Mouse (Mus musculus) C2C12 (cell line): Measurements from ENCODE around the gene Fv1. TPM values are rescaled to one million over a fixed set of nuclear protein-coding genes. Genes with fewer than 3 reads are reported as not detected.

ENCODE experiments used
- H3K27me3 ChIP-seq: one replicate; pipeline ENCODE4 v1.6.1; 2011; ENCODE audit not compliant: control insufficient read depth, insufficient read depth, insufficient read length
- H3K36me3 ChIP-seq: one replicate; pipeline ENCODE4 v1.6.1; 2011; ENCODE audit not compliant: control insufficient read depth, insufficient read depth
- H3K4me3 ChIP-seq: one replicate; pipeline ENCODE4 v1.5.1; 2011; ENCODE audit warnings: mild to moderate bottlenecking, control low read depth; ENCODE audit not compliant: poor library complexity, insufficient read depth, severe bottlenecking
- H3K79me2 ChIP-seq: one replicate; pipeline ENCODE4 v1.6.1; 2011; ENCODE audit not compliant: control insufficient read depth, insufficient read depth
- H3K79me3 ChIP-seq: one replicate; pipeline ENCODE4 v1.6.1; 2011; ENCODE audit warnings: low read depth, control low read depth
- H3ac ChIP-seq: one replicate; pipeline ENCODE3; 2011; ENCODE audit warnings: low read depth; ENCODE audit not compliant: control insufficient read depth, insufficient read length
- CEBPB ChIP-seq: IDR thresholded peaks from one replicate; pipeline ENCODE4 v1.6.1; 2011; ENCODE audit warnings: low read depth, mild to moderate bottlenecking, control low read depth, moderate library complexity
- CTCF ChIP-seq: IDR thresholded peaks from one replicate; pipeline ENCODE4 v1.5.1; 2011; ENCODE audit not compliant: control insufficient read depth, insufficient read depth, insufficient read length
- FOSL1 ChIP-seq: IDR thresholded peaks from one replicate; pipeline ENCODE4 v1.8.0; 2011; ENCODE audit warnings: mild to moderate bottlenecking, low read length; ENCODE audit not compliant: poor library complexity, insufficient read depth, severe bottlenecking
- MAX ChIP-seq: IDR thresholded peaks from one replicate; pipeline ENCODE4 v1.6.1; 2011; ENCODE audit warnings: mild to moderate bottlenecking, control low read depth
- MYOD1 ChIP-seq: IDR thresholded peaks from one replicate; pipeline ENCODE4 v1.6.1; 2011; ENCODE audit warnings: low read depth; ENCODE audit not compliant: control insufficient read depth, insufficient read length
- MYOG ChIP-seq: IDR thresholded peaks from one replicate; pipeline ENCODE4 v1.6.1; 2011; ENCODE audit not compliant: control insufficient read depth, insufficient read length; ENCODE audit errors: extremely low read depth
- USF1 ChIP-seq: IDR thresholded peaks from one replicate; pipeline ENCODE4 v1.6.1; 2011; ENCODE audit warnings: low read depth, mild to moderate bottlenecking, control low read depth, moderate library complexity
- polyA plus RNA-seq: library from polyadenylated mRNA; unstranded; fragments of >200 nt; fragmentation: generic; extraction: Trizol; gene quantifications from one replicate; pipeline ENCODE4 v1.2.1, GENCODE M21; 2012; ENCODE audit warnings: missing spikeins

Fv1 gene
- polyA plus RNA-seq, 1 experiment: 4.6 TPM

- TF ChIP-seq USF1: no peak
- no peak for TF ChIP-seq CEBPB
- TF ChIP-seq MYOG: no peak
- TF ChIP-seq CTCF: no peak
- no peak for TF ChIP-seq MAX
- no peak for TF ChIP-seq MYOD1
- no peak for TF ChIP-seq FOSL1
- Histone ChIP-seq H3K4me3 (no peak overlapping the region), H3K36me3 (peaks cover 78% of the 10 kb centered on the region)
These were observed 13.0 kb downstream of the Fv1 start for GRCm38 (mm10) chr4:147881792-147882191.

GRCm38 (mm10) chr4:147883041-147883440, 14.3 kb downstream of the Fv1 start:
- no peak overlapping the region for H3K4me3 ChIP-seq
- H3K27me3 ChIP-seq: no peaks in the 10 kb centered on the region
- peaks cover 82% of the 10 kb centered on the region for H3K36me3 ChIP-seq
- no peaks in the 10 kb centered on the region for H3K79me3 ChIP-seq
- no peak overlapping the region for H3ac ChIP-seq
- H3K79me2 ChIP-seq: no peaks in the 10 kb centered on the region
- TF ChIP-seq MYOG: no peak
- no peak for TF ChIP-seq MYOD1
- TF ChIP-seq CTCF: no peak
- TF ChIP-seq USF1: no peak
- no peak for TF ChIP-seq MAX
- TF ChIP-seq CEBPB: no peak
- TF ChIP-seq FOSL1: no peak

More at GRCm38 (mm10) chr4:147881792-147882191, 13.0 kb downstream of the Fv1 start:
- no peak overlapping the region for H3ac ChIP-seq
- no peaks in the 10 kb centered on the region for H3K79me2 ChIP-seq
- no peaks in the 10 kb centered on the region for H3K79me3 ChIP-seq
- H3K27me3 ChIP-seq: no peaks in the 10 kb centered on the region

DNA sequence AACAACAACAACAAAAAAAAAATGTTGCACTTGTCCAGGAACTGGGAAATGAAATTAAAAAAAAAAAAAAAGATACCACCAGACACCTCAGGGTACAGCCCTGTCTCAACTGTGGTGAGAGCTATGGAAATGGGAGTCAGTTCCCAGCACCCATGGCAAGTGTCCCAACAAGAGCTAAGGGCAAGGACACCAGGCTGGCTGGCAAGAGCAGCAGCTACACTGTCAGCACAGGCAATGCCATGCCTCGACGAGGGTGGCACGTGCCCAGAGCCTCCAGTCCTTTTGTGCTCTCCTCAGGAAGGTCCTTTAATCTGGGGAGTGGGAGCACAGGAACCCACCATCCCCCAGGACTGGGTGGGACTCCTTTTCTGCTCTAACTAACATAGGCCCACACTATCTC, 15.4 kb downstream of the Fv1 start:
- H3K36me3 ChIP-seq: peaks cover 80% of the 10 kb centered on the region
- H3K27me3 ChIP-seq: no peaks in the 10 kb centered on the region
- TF ChIP-seq FOSL1: no peak
- TF ChIP-seq MYOD1: no peak
- TF ChIP-seq MAX: no peak
- TF ChIP-seq MYOG: no peak
- TF ChIP-seq CEBPB: no peak
- no peak for TF ChIP-seq USF1
- TF ChIP-seq CTCF: no peak
- no peak overlapping the region for H3K4me3 ChIP-seq
- H3K79me3 ChIP-seq: no peaks in the 10 kb centered on the region
- no peaks in the 10 kb centered on the region for H3K79me2 ChIP-seq
- H3ac ChIP-seq: no peak overlapping the region

DNA sequence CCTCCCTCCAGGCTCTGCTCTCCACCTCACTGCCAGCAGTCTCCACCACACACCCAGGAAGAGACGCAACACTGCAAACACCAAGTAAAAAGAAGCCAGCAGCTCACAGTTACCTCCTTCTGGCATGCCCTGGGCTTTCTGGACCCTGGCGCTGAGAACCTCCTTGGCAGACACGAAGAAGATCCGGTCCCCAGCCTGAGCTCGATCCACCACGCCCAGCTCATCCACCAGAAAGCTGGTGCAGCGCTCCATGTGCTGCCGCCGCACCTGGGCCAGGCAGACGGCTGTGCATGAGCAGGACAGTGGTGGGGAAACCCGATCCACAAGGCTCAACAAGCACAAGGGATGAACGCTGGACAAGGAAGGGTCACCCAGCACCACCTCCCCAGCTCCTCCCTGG, 17.4 kb downstream of the Fv1 start:
- no peaks in the 10 kb centered on the region for H3K27me3 ChIP-seq
- H3ac ChIP-seq: no peak overlapping the region
- H3K36me3 ChIP-seq: peaks cover 79% of the 10 kb centered on the region
- TF ChIP-seq MYOD1 (no peak), MAX (no peak), USF1 (no peak), FOSL1 (no peak), MYOG (no peak), CEBPB (no peak), CTCF (no peak)
- H3K79me2 ChIP-seq: no peaks in the 10 kb centered on the region
- no peaks in the 10 kb centered on the region for H3K79me3 ChIP-seq
- H3K4me3 ChIP-seq: no peak overlapping the region

GRCm38 (mm10) chr4:147887277-147887676, 18.5 kb downstream of the Fv1 start:
- Histone ChIP-seq H3ac (no peak overlapping the region), H3K79me2 (no peaks in the 10 kb centered on the region), H3K36me3 (peaks cover 72% of the 10 kb centered on the region), H3K27me3 (no peaks in the 10 kb centered on the region), H3K4me3 (no peak overlapping the region), H3K79me3 (no peaks in the 10 kb centered on the region)
- TF ChIP-seq MYOG: no peak
- no peak for TF ChIP-seq MYOD1
- no peak for TF ChIP-seq MAX
- no peak for TF ChIP-seq CEBPB

DNA sequence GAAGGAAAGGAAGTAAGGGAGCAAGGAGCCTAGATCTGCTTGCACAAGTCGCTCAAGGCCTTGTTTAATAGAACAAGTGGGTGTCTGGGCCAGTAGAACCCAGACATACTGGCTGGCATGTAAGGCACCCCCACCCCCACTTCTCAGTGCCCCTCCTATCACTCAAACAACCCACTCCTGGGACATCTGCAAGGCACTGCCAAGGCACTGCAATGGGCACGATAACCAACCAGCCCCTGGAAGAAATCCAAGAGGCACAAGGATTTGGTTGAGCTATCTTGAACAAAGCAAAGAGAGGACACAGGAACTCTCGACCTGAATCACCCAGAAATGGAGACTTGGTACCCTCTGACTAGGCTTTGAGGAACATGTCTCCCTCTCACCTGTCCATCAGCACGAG, 19.5 kb downstream of the Fv1 start:
- no peaks in the 10 kb centered on the region for H3K79me3 ChIP-seq
- H3K4me3 ChIP-seq: no peak overlapping the region
- H3ac ChIP-seq: no peak overlapping the region
- peaks cover 70% of the 10 kb centered on the region for H3K36me3 ChIP-seq
- TF ChIP-seq USF1 (no peak), CTCF (no peak), MYOD1 (no peak), CEBPB (no peak), MAX (no peak), MYOG (no peak), FOSL1 (no peak)
- H3K27me3 ChIP-seq: no peaks in the 10 kb centered on the region
- no peaks in the 10 kb centered on the region for H3K79me2 ChIP-seq
